Mouse (Mus musculus) forebrain, postnatal 0 days (tissue): ENCODE data around the gene Cd300e. TPM values are rescaled to one million over a fixed set of nuclear protein-coding genes. Genes with fewer than 3 reads are reported as not detected.

Experiments used
- ATAC-seq: fragments of 200-750 bp; cut with Nextera tagmentation; 2 replicates; pipeline ENCODE4 v1.8.0; 2017; ENCODE audit warnings: mild to moderate bottlenecking, moderate library complexity
- DNase-seq: peaks from one replicate; pipeline ENCODE4 v3.0.0-alpha.2; 2015
- H3K27ac ChIP-seq: fragments of 300-500 bp; sonication (generic); 2 replicates; pipeline ENCODE4 v1.5.1; 2014; ENCODE audit warnings: low read depth, mild to moderate bottlenecking, antibody characterized with exemption, low read length, moderate library complexity, mixed read lengths
- H3K27me3 ChIP-seq: fragments of 300-500 bp; sonication (generic); 2 replicates; pipeline ENCODE4 v1.6.1; 2014; ENCODE audit warnings: mild to moderate bottlenecking, low read length, mixed read lengths; ENCODE audit not compliant: insufficient read depth
- H3K36me3 ChIP-seq: fragments of 300-500 bp; sonication (generic); 2 replicates; pipeline ENCODE4 v1.6.1; 2014; ENCODE audit warnings: mild to moderate bottlenecking, moderate library complexity; ENCODE audit not compliant: insufficient read depth
- H3K4me1 ChIP-seq: fragments of 300-500 bp; sonication (generic); 2 replicates; pipeline ENCODE4 v1.6.1; 2014; ENCODE audit warnings: antibody characterized with exemption; ENCODE audit not compliant: insufficient read depth
- H3K4me2 ChIP-seq: fragments of 300-500 bp; sonication (generic); 2 replicates; pipeline ENCODE4 v1.6.1; 2014; ENCODE audit warnings: low read depth, mild to moderate bottlenecking, moderate library complexity
- H3K4me3 ChIP-seq: fragments of 300-500 bp; sonication (generic); 2 replicates; pipeline ENCODE4 v1.5.1; 2014; ENCODE audit warnings: low read depth, low read length, mixed read lengths
- H3K9ac ChIP-seq: fragments of 300-500 bp; sonication (generic); 2 replicates; pipeline ENCODE4 v1.6.1; 2014; ENCODE audit warnings: mild to moderate bottlenecking
- H3K9me3 ChIP-seq: fragments of 300-500 bp; sonication (generic); 2 replicates; pipeline ENCODE4 v1.6.1; 2016; ENCODE audit warnings: low read length
- CTCF ChIP-seq: sonication (generic); IDR thresholded peaks from 2 replicates; pipeline ENCODE4 v1.5.1; 2016; ENCODE audit warnings: antibody characterized with exemption, control low read depth, low read depth
- WGBS: fragments of 180-500 bp; shearing (Covaris S2); extraction: QIAGEN DNeasy Blood & Tissue Kit; methylation state at CpG from one replicate; pipeline ENCODE4 v1.1.7; 2014; 5-methylcytosine and 5-hydroxymethylcytosine counted together
- polyA plus RNA-seq: library from polyadenylated mRNA; unstranded; fragments of >200 nt; fragmentation: Nextera tagmentation; extraction: Ambion mirVana; gene quantifications from 2 replicates; pipeline ENCODE4 v1.2.1, GENCODE M21; 2015
- total RNA-seq: library from RNA; depleted of rRNA; stranded (reverse); fragments of >200 nt; gene quantifications from 2 replicates; pipeline ENCODE4 v1.2.3, GENCODE M21; 2014

The Cd300e gene
- total and polyA plus RNA-seq, 2 experiments from 2014 or later, result not detected

DNA sequence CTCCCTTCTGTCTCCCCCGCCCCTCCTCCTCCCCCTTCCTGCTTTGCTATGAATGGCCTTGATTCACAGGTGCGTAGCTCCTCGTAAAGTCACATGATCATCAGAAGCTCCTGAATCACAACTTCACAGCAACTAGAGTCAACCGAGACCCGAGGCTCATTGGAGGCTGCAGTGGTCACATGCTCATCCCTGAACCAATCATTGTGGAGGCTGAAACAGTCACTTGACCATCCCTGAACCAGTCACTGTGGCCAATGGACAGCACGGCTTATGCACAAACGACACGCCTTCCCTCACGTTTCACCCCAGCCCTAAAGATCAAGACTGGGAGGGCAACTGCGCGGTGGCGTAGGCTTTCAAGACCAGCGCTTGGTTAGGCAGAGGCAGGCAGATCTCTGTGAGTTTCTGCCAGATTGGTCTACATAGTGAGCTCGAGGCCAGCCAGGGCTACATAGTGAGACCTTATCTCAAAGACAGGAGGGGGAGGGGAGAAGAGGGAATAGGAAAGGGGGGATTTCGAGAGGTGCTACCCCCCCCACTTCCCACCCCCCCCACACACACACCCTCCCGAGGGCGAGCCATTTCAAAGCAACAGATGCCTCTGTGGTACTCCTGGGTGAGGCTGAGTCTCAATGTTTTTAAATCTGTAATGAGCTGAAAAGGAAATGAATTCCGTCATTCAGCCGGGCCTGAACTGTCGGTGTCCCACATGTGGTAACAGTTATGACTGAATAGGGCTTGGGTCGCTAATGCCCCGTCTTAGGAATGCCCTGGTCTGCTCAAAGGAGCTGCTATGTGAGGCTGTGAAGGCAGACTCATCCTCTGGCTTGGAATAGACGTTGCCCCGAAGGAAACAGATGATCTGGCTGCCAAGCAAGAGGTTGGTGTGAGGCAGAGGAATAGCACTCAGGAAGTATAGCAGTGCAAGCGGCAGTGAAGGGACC is 41.8 kb upstream of the Cd300e start:
- Histone ChIP-seq H3K9ac (no peak overlapping the region), H3K36me3 (no peaks in the 10 kb centered on the region), H3K4me2 (no peak overlapping the region), H3K27ac (no peak overlapping the region), H3K27me3 (no peaks in the 10 kb centered on the region), H3K9me3 (no peaks in the 10 kb centered on the region), H3K4me3 (no peak overlapping the region), H3K4me1 (no peaks in the 10 kb centered on the region)
- 88% methylated on average over 25 of the region's 25 CpGs for WGBS
- no peak for TF ChIP-seq CTCF
- no peak for DNase-seq
- no peak for ATAC-seq

DNA sequence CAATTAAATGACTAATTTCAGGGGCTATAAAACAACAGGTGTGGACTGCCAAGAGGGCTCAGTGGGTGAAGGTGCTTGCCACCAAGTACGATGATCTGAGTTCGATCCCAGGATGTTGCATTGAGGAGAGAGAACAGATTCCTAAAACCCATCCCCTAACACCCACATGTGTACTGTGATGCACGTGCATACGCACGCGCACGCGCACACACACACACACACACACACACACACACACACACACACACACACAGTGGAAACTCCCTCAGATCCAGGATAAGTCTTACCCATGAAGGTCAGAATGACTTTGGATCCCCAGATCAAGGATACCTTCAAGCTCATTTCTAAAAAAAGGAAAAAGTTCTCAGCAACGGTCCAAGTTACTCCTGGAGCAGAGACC is 40.1 kb upstream of the Cd300e start:
- WGBS, result 94% methylated on average over 9 of the region's 9 CpGs
- Histone ChIP-seq H3K27me3 (no peaks in the 10 kb centered on the region), H3K36me3 (no peaks in the 10 kb centered on the region), H3K9ac (no peak overlapping the region), H3K4me1 (no peaks in the 10 kb centered on the region), H3K4me2 (no peak overlapping the region), H3K4me3 (no peak overlapping the region), H3K27ac (no peak overlapping the region), H3K9me3 (no peaks in the 10 kb centered on the region)
- no peak for DNase-seq
- ATAC-seq, result no peak
- no peak for TF ChIP-seq CTCF

DNA sequence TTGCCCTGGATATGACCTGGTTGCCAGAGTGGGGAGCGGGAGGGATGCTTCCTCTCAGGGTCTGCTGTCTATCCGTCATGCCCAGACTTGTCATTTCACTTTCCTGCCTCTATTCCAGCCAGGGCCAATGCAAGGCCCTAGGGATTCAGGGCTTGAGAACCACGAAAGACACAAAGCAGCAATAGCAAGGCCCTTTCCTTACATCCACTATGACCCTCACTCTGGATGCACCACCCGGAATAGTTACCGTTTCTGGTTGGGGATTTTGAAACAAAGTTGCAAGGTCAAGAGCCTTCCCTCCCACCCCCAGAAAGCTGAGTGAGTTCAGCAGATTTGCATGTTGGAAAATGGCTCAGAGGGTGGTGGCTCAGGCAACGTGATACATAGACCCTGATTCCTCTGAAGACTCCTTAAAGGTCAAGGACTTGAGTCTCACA is 39.7 kb upstream of the Cd300e start:
- H3K27ac ChIP-seq, result no peak overlapping the region
- no peak for ATAC-seq
- no peak for DNase-seq
- H3K4me1 ChIP-seq, result no peaks in the 10 kb centered on the region
- H3K36me3 ChIP-seq, result no peaks in the 10 kb centered on the region
- TF ChIP-seq CTCF, result no peak
- H3K27me3 ChIP-seq, result no peaks in the 10 kb centered on the region
- no peaks in the 10 kb centered on the region for H3K9me3 ChIP-seq
- WGBS, result 70% methylated on average over 6 of the region's 6 CpGs
- H3K9ac ChIP-seq, result no peak overlapping the region
- H3K4me2 ChIP-seq, result no peak overlapping the region
- no peak overlapping the region for H3K4me3 ChIP-seq

DNA sequence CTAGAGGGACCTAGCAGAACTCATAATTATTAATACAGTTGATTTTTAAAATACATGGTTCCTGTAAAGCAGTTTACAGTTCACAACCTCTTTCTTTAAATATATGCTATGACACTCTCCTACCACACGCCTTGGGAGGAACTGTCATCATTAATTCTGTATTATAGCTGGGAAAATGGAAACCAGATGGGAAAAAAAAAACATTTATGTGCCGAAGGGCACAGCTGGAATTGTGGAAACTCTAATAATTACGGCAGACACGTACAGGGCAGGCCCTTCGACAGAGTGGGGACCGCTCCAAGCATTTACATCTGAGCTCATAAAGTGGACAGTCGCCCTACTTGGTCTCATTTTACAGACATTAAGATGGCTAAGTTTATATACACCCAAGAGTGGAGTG is 38.8 kb upstream of the Cd300e start:
- Histone ChIP-seq H3K9ac (no peak overlapping the region), H3K4me3 (no peak overlapping the region), H3K4me1 (no peaks in the 10 kb centered on the region), H3K27me3 (no peaks in the 10 kb centered on the region), H3K27ac (no peak overlapping the region), H3K4me2 (no peak overlapping the region), H3K36me3 (no peaks in the 10 kb centered on the region), H3K9me3 (no peaks in the 10 kb centered on the region)
- ATAC-seq, result no peak
- WGBS, result 88% methylated on average over 7 of the region's 7 CpGs
- TF ChIP-seq CTCF, result no peak
- no peak for DNase-seq

DNA sequence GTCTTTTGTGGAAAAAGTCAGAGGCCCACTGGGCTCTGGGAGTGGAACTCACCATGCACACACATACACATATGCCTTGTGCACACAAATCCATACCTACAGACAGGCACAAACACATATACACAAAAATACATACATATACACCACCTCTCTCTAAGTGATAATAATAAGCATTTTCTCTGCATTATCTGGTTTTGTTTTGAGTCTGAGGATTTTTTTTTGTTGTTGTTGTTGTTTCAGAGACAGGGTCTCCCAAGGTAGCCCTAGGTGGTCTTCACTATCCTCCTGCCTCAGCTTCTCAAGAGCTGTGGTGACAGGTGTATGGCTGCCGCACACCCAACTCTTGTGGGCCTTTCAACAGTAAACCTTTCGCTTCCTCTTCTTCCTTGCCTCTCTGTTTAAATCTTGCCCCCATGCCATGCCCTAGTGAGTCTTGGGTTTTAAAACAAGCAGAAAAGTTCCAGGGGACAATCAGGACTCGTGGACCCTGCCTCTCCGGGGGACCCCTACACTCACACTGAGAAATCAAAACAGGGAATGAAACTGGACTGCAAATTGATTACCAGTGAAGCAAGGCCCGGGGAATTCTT is 38.1 kb upstream of the Cd300e start:
- no peak overlapping the region for H3K9ac ChIP-seq
- WGBS, result 83% methylated on average over 5 of the region's 5 CpGs
- no peak overlapping the region for H3K4me2 ChIP-seq
- DNase-seq (no peak), ATAC-seq (no peak)
- no peak overlapping the region for H3K27ac ChIP-seq
- no peaks in the 10 kb centered on the region for H3K9me3 ChIP-seq
- TF ChIP-seq CTCF, result no peak
- H3K4me1 ChIP-seq, result no peaks in the 10 kb centered on the region
- H3K36me3 ChIP-seq, result no peaks in the 10 kb centered on the region
- no peaks in the 10 kb centered on the region for H3K27me3 ChIP-seq
- no peak overlapping the region for H3K4me3 ChIP-seq

DNA sequence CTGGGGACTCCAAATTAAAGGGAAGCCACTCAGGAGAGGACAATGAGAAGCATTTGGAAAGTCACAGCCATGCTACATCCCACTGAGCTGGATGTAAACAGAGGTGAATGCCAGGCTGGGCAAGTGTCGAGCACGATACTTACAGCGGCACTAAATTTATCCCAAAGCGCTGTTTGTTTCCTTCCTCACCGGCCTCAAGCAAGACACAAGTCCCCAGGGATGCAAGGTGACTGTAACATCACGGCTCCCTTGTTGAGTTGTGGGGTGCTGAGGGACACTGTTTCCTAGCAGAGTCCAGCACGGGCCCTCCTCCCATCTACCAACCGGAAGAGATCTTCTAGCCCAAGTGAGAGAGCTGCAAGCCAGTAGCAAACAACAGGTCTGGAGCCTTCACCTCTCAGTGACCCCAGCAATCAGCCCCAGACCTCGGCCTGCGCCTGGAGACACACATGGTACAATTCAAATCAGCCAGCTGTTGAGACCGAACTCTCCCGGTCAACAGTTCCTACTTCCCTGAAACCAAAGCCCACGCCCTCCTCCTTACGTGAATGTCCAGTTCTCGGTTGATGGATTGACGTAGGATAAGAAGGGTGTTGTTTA is 37.4 kb upstream of the Cd300e start:
- Histone ChIP-seq H3K4me3 (no peak overlapping the region), H3K4me1 (no peaks in the 10 kb centered on the region), H3K4me2 (no peak overlapping the region), H3K27me3 (no peaks in the 10 kb centered on the region), H3K9me3 (no peaks in the 10 kb centered on the region), H3K27ac (no peak overlapping the region), H3K9ac (no peak overlapping the region), H3K36me3 (no peaks in the 10 kb centered on the region)
- DNase-seq (no peak), ATAC-seq (no peak)
- no peak for TF ChIP-seq CTCF
- 79% methylated on average over 16 of the region's 16 CpGs for WGBS
